In genomic region chr2:156774035-156774737, GRCm38 (mm10) we compare ENCODE assay signal across 8 mouse cellular contexts. TPM values are rescaled to one million over a fixed set of nuclear protein-coding genes. Genes with fewer than 3 reads are reported as not detected.
DNase-seq lines count a peak whose midpoint lies in the region; ATAC-seq and TF ChIP-seq lines count a peak whose summit lies in the region.

No protein-coding gene starts in this region.

- peak overlapping the region; percentile 73 for H3K27ac ChIP-seq in lung, postnatal 0 days (ENCODE audit: low read length)
- H3K27ac ChIP-seq in limb, embryonic 14.5 days (replicated peaks; ENCODE audit: low read depth, low read length), result peak overlapping the region; percentile 79

- DNase-seq in adrenal gland, adult 2 months, result peak; percentile 1
- no peak for DNase-seq in adrenal gland, postnatal 14 days
- DNase-seq in lung, postnatal 0 days (ENCODE audit: low spot score), result no peak
- no peak for DNase-seq in lung, postnatal 4 days
- DNase-seq in limb, embryonic 14.5 days (ENCODE audit: low spot score), result no peak
- peak; percentile 49 for DNase-seq in telencephalon, adult 2 months (ENCODE audit: low read depth, low spot score)
- no peak for DNase-seq in MN1 (ENCODE audit: low spot score)
- no peak for DNase-seq in spleen, postnatal 14 days (ENCODE audit: low spot score in 2 of 2)

- TF ChIP-seq EP300 in lung, postnatal 0 days (IDR thresholded peaks at IDR 0.05), result no peak

- H3K27me3 ChIP-seq in lung, postnatal 0 days (replicated peaks; ENCODE audit: insufficient read depth, low read length), result no peaks in the 10 kb centered on the region
- no peaks in the 10 kb centered on the region for H3K27me3 ChIP-seq in limb, embryonic 14.5 days (ENCODE audit: control insufficient read depth, insufficient read depth, low read length)

- peak overlapping the region; percentile 57; the same call in 1 of the 2 replicates for H3K4me2 ChIP-seq in lung, postnatal 0 days (replicated peaks; ENCODE audit: low read depth, low read length)
- H3K4me2 ChIP-seq in limb, embryonic 14.5 days (replicated peaks; ENCODE audit: low read depth, low read length, severe bottlenecking), result peak overlapping the region; percentile 69

- WGBS in lung, postnatal 0 days, result 69% methylated on average over 13 of the region's 13 CpGs
- WGBS in limb, embryonic 14.5 days, result 72% methylated on average over 13 of the region's 13 CpGs

- H3K9ac ChIP-seq in lung, postnatal 0 days (replicated peaks; ENCODE audit: low read depth), result no peak overlapping the region; the same call in 1 of the 2 replicates
- peak overlapping the region; percentile 63 for H3K9ac ChIP-seq in limb, embryonic 14.5 days (ENCODE audit: low read depth, low read length, severe bottlenecking)

- no peak for ATAC-seq in lung, postnatal 0 days
- no peak for ATAC-seq in limb, embryonic 14.5 days (ENCODE audit: low FRiP score, low read depth)

- H3K9me3 ChIP-seq in lung, postnatal 0 days (ENCODE audit: low read length), result no peaks in the 10 kb centered on the region
- no peaks in the 10 kb centered on the region for H3K9me3 ChIP-seq in limb, embryonic 14.5 days (ENCODE audit: control insufficient read depth, low read length)

- TF ChIP-seq POLR2A in limb, embryonic 14.5 days (IDR thresholded peaks at IDR 0.05; ENCODE audit: borderline replicate concordance, extremely low read depth, insufficient read depth, insufficient read length), result no peak

- no peak for TF ChIP-seq CTCF in lung, postnatal 0 days (IDR thresholded peaks at IDR 0.05)

- peak overlapping the region; percentile 29; the same call in 1 of the 2 replicates for H3K4me3 ChIP-seq in lung, postnatal 0 days (ENCODE audit: low read depth, low read length)
- H3K4me3 ChIP-seq in limb, embryonic 14.5 days (replicated peaks; ENCODE audit: low read length), result peak overlapping the region; percentile 43

- H3K36me3 ChIP-seq in lung, postnatal 0 days (ENCODE audit: insufficient read depth, low read length), result no peaks in the 10 kb centered on the region
- H3K36me3 ChIP-seq in limb, embryonic 14.5 days (ENCODE audit: control insufficient read depth, insufficient read depth, low read length), result no peaks in the 10 kb centered on the region

- peaks cover 3% of the 10 kb centered on the region; the same call in 1 of the 2 replicates for H3K4me1 ChIP-seq in lung, postnatal 0 days (ENCODE audit: insufficient read depth, low read depth, low read length)
- H3K4me1 ChIP-seq in limb, embryonic 14.5 days (ENCODE audit: control insufficient read depth, insufficient read depth, low read length), result peaks cover 20% of the 10 kb centered on the region

RNA-seq across cellular contexts. Expression of gene Myl9, which starts 1.0 kb away (rescaled TPM):
- total RNA-seq in adrenal gland, adult 2 months (2021), result 10 to 100 TPM; 74.9 to 85.2 TPM
- polyA plus RNA-seq in adrenal gland, adult 2 months (2012; rRNA removed), result 44.0 and 48.0 TPM in 2 replicates
- total RNA-seq in adrenal gland, postnatal 14 days (2021), result 54.6 and 70.5 TPM in 2 replicates
- polyA plus RNA-seq in lung, postnatal 0 days (2015; fragmentation: Nextera tagmentation; extraction: Ambion mirVana), result 222 and 240 TPM in 2 replicates
- polyA plus RNA-seq in limb, embryonic 14.5 days (2012; rRNA removed), result 127 and 152 TPM in 2 replicates
- 257 and 269 TPM in 2 replicates for polyA plus RNA-seq in limb, embryonic 14.5 days (2014; fragmentation: Nextera tagmentation; extraction: Ambion mirVana)

Comparison
In these comparisons a context has a peak if more than half of its experiments do, and no peak if none do; other contexts are left out.
1. DNase-seq: peak in adrenal gland, adult 2 months (single experiment) and telencephalon, adult 2 months (single experiment); none in adrenal gland, postnatal 14 days (single experiment), lung, postnatal 0 days (single experiment), lung, postnatal 4 days (0 of 2), limb, embryonic 14.5 days (single experiment), MN1 (single experiment) and spleen, postnatal 14 days (0 of 2).